Mouse (Mus musculus) liver, embryonic 16.5 days (tissue): ENCODE data around the gene Fam198b. TPM values are rescaled to one million over a fixed set of nuclear protein-coding genes. Genes with fewer than 3 reads are reported as not detected.

ENCODE experiments used
- ATAC-seq: fragments of 200-750 bp; cut with Nextera tagmentation; 2 replicates; pipeline ENCODE4 v1.8.0; 2017; ENCODE audit warnings: low read depth, mild to moderate bottlenecking, moderate number of reproducible peaks, moderate library complexity
- H3K27ac ChIP-seq: fragments of 300-500 bp; sonication (generic); 2 replicates; pipeline ENCODE4 v1.5.1; 2014; ENCODE audit warnings: mild to moderate bottlenecking, low read length
- H3K27me3 ChIP-seq: fragments of 300-500 bp; sonication (generic); 2 replicates; pipeline ENCODE4 v1.6.1; 2014; ENCODE audit warnings: low read depth, low read length, mixed read lengths; ENCODE audit not compliant: control insufficient read depth, insufficient read depth
- H3K36me3 ChIP-seq: fragments of 300-500 bp; sonication (generic); 2 replicates; pipeline ENCODE4 v1.6.1; 2014; ENCODE audit warnings: mild to moderate bottlenecking; ENCODE audit not compliant: control insufficient read depth, insufficient read depth
- H3K4me1 ChIP-seq: fragments of 300-500 bp; sonication (generic); 2 replicates; pipeline ENCODE4 v1.6.1; 2014; ENCODE audit warnings: low read depth, low read length, mixed read lengths; ENCODE audit not compliant: control insufficient read depth
- H3K4me2 ChIP-seq: fragments of 300-500 bp; sonication (generic); 2 replicates; pipeline ENCODE4 v1.6.1; 2014; ENCODE audit warnings: low read depth, low read length, mixed read lengths
- H3K4me3 ChIP-seq: fragments of 300-500 bp; sonication (generic); 2 replicates; pipeline ENCODE4 v1.5.1; 2014; ENCODE audit warnings: low read depth, mild to moderate bottlenecking, low read length
- H3K9ac ChIP-seq: fragments of 300-500 bp; sonication (generic); 2 replicates; pipeline ENCODE4 v1.6.1; 2014; ENCODE audit warnings: low read depth, low read length
- H3K9me3 ChIP-seq: fragments of 300-500 bp; sonication (generic); replicated peaks from 2 replicates; pipeline ENCODE4 v1.6.1; 2016; ENCODE audit warnings: low read length; ENCODE audit not compliant: control insufficient read depth
- WGBS: fragments of 180-500 bp; shearing (Covaris S2); extraction: QIAGEN DNeasy Blood & Tissue Kit; methylation state at CpG from one replicate; pipeline ENCODE4 v1.1.7; 2014; ENCODE audit not compliant: insufficient replicate concordance; 5-methylcytosine and 5-hydroxymethylcytosine counted together
- polyA plus RNA-seq: library from polyadenylated mRNA; unstranded; fragments of >200 nt; fragmentation: Nextera tagmentation; extraction: Ambion mirVana; gene quantifications from 2 replicates; pipeline ENCODE4 v1.2.1, GENCODE M21; 2015

Gene Fam198b
- polyA plus RNA-seq, 1 experiment from 2014 or later, result 0.83 TPM

GRCm38 (mm10) chr3:79875471-79875870 is 8.9 kb upstream of the Fam198b start:
- Histone ChIP-seq H3K4me3 (no peak overlapping the region), H3K9me3 (no peaks in the 10 kb centered on the region), H3K4me1 (no peaks in the 10 kb centered on the region; the same call in 1 of the 2 replicates), H3K36me3 (no peaks in the 10 kb centered on the region), H3K27ac (no peak overlapping the region), H3K9ac (no peak overlapping the region), H3K4me2 (no peak overlapping the region), H3K27me3 (no peaks in the 10 kb centered on the region)
- WGBS, result 71% methylated on average over 5 of the region's 5 CpGs
- no peak for ATAC-seq

GRCm38 (mm10) chr3:79878350-79878749 is 6.0 kb upstream of the Fam198b start:
- Histone ChIP-seq H3K9me3 (no peaks in the 10 kb centered on the region), H3K27ac (no peak overlapping the region), H3K4me3 (no peak overlapping the region), H3K9ac (no peak overlapping the region), H3K27me3 (no peaks in the 10 kb centered on the region), H3K4me2 (no peak overlapping the region), H3K36me3 (no peaks in the 10 kb centered on the region), H3K4me1 (no peaks in the 10 kb centered on the region; the same call in 1 of the 2 replicates)
- 0 out of 2 replicates have a peak, but pooled peaks have one; percentile 13 for ATAC-seq
- 46% methylated on average over 3 of the region's 3 CpGs for WGBS

GRCm38 (mm10) chr3:79879246-79879645 is 5.1 kb upstream of the Fam198b start:
- ATAC-seq, result no peak
- Histone ChIP-seq H3K9me3 (no peaks in the 10 kb centered on the region), H3K4me3 (no peak overlapping the region), H3K36me3 (no peaks in the 10 kb centered on the region), H3K27me3 (no peaks in the 10 kb centered on the region), H3K9ac (no peak overlapping the region), H3K4me1 (no peaks in the 10 kb centered on the region; the same call in 1 of the 2 replicates), H3K4me2 (no peak overlapping the region), H3K27ac (no peak overlapping the region)
- 31% methylated on average over 9 of the region's 9 CpGs for WGBS

- H3K27me3 ChIP-seq, result no peaks in the 10 kb centered on the region
- no peak overlapping the region for H3K9ac ChIP-seq
- H3K4me1 ChIP-seq, result no peaks in the 10 kb centered on the region; the same call in 1 of the 2 replicates
- no peak overlapping the region for H3K4me2 ChIP-seq
- no peaks in the 10 kb centered on the region for H3K9me3 ChIP-seq
- no peaks in the 10 kb centered on the region for H3K36me3 ChIP-seq
- H3K27ac ChIP-seq, result no peak overlapping the region
- no peak overlapping the region for H3K4me3 ChIP-seq
- 40% methylated on average over 2 of the region's 2 CpGs for WGBS
- ATAC-seq, result no peak
These were observed 2.7 kb upstream of the Fam198b start for GRCm38 (mm10) chr3:79881645-79882044.

GRCm38 (mm10) chr3:79883092-79883491 is 1.2 kb upstream of the Fam198b start:
- no peak overlapping the region for H3K4me3 ChIP-seq
- no peaks in the 10 kb centered on the region for H3K36me3 ChIP-seq
- H3K9ac ChIP-seq, result no peak overlapping the region
- no peaks in the 10 kb centered on the region; the same call in 1 of the 2 replicates for H3K4me1 ChIP-seq
- no peak overlapping the region for H3K4me2 ChIP-seq
- ATAC-seq, result no peak
- 29% methylated on average over 7 of the region's 7 CpGs for WGBS
- H3K9me3 ChIP-seq, result no peaks in the 10 kb centered on the region
- no peak overlapping the region for H3K27ac ChIP-seq
- no peaks in the 10 kb centered on the region for H3K27me3 ChIP-seq

GRCm38 (mm10) chr3:79884761-79885189 is 442 bp downstream of the Fam198b start:
- Histone ChIP-seq H3K4me1 (no peaks in the 10 kb centered on the region), H3K9ac (no peak overlapping the region), H3K4me3 (peak overlapping the region; percentile 0; the same call in 1 of the 2 replicates), H3K9me3 (no peaks in the 10 kb centered on the region), H3K27ac (no peak overlapping the region), H3K36me3 (no peaks in the 10 kb centered on the region), H3K4me2 (peak overlapping the region; percentile 36), H3K27me3 (no peaks in the 10 kb centered on the region)
- 15% methylated on average over 9 of the region's 9 CpGs for WGBS
- ATAC-seq, result no peak

GRCm38 (mm10) chr3:79885686-79886356 is 1.5 kb downstream of the Fam198b start:
- Histone ChIP-seq H3K36me3 (no peaks in the 10 kb centered on the region), H3K27ac (no peak overlapping the region), H3K4me1 (no peaks in the 10 kb centered on the region), H3K9ac (no peak overlapping the region), H3K9me3 (no peaks in the 10 kb centered on the region), H3K27me3 (no peaks in the 10 kb centered on the region), H3K4me2 (peak overlapping the region; percentile 41), H3K4me3 (peak overlapping the region; percentile 39)
- peak; percentile 48; the same call in 1 of the 2 replicates for ATAC-seq
- 5% methylated on average over 19 of the region's 19 CpGs for WGBS

GRCm38 (mm10) chr3:79886357-79887091 is 2.2 kb downstream of the Fam198b start:
- no peaks in the 10 kb centered on the region for H3K9me3 ChIP-seq
- no peaks in the 10 kb centered on the region for H3K36me3 ChIP-seq
- H3K27ac ChIP-seq, result no peak overlapping the region
- H3K9ac ChIP-seq, result no peak overlapping the region
- H3K4me3 ChIP-seq, result peak overlapping the region; percentile 39
- H3K27me3 ChIP-seq, result no peaks in the 10 kb centered on the region
- H3K4me1 ChIP-seq, result no peaks in the 10 kb centered on the region
- WGBS, result 58% methylated on average over 23 of the region's 23 CpGs
- ATAC-seq, result peak; percentile 16; the same call in 1 of the 2 replicates
- peak overlapping the region; percentile 41 for H3K4me2 ChIP-seq
